Mouse (Mus musculus): Measurements from ENCODE around the gene Zfp800. TPM values are rescaled to one million over a fixed set of nuclear protein-coding genes. Genes with fewer than 3 reads are reported as not detected.

Gene Zfp800
- total RNA-seq, 2 experiments from 2014 or later = 11.4 to 13.5 TPM

GRCm38 (mm10) chr6:28232618-28233361 is 165.0 kb downstream of the Zfp800 start:
- DNase-seq = no peak
- intact Hi-C loops (cut with DNase I) = no loop called here

- intact Hi-C loops (cut with DNase I) = no loop called here
- no peak for DNase-seq
These were observed 169.7 kb downstream of the Zfp800 start for GRCm38 (mm10) chr6:28228085-28228484.

- intact Hi-C loops (cut with DNase I) = no loop called here
- DNase-seq = no peak
These were observed 176.8 kb downstream of the Zfp800 start for GRCm38 (mm10) chr6:28221017-28221416.

- no peak for DNase-seq
- intact Hi-C loops (cut with DNase I) = no loop called here
These were observed 179.4 kb downstream of the Zfp800 start for GRCm38 (mm10) chr6:28218386-28218785.

GRCm38 (mm10) chr6:28215268-28215954 is 182.4 kb downstream of the Zfp800 start:
- DNase-seq = peak; percentile 77 to 84
- intact Hi-C loops (cut with DNase I) = no loop called here

- DNase-seq = no peak
- intact Hi-C loops (cut with DNase I) = no loop called here
These were observed 183.0 kb downstream of the Zfp800 start for GRCm38 (mm10) chr6:28214658-28215267.

GRCm38 (mm10) chr6:28203454-28203853 is 194.4 kb downstream of the Zfp800 start:
- intact Hi-C loops (cut with DNase I) = no loop called here

GRCm38 (mm10) chr6:28202833-28203232 is 195.0 kb downstream of the Zfp800 start:
- no peak for DNase-seq

More at GRCm38 (mm10) chr6:28203454-28203853, 194.4 kb downstream of the Zfp800 start:
- DNase-seq = no peak

GRCm38 (mm10) chr6:28193901-28194300 is 203.9 kb downstream of the Zfp800 start:
- intact Hi-C loops (cut with DNase I) = no loop called here
- no peak for DNase-seq

More at GRCm38 (mm10) chr6:28202833-28203232, 195.0 kb downstream of the Zfp800 start:
- intact Hi-C loops (cut with DNase I) = no loop called here

- DNase-seq = no peak
- intact Hi-C loops (cut with DNase I) = no loop called here
These were observed 205.9 kb downstream of the Zfp800 start for GRCm38 (mm10) chr6:28191935-28192334.

Other genes starting within 250 kb of the Zfp800 start
- 100 to 1,000 TPM; 172 to 176 TPM for gene Arf5, start 25.6 kb upstream of the Zfp800 start, total RNA-seq (2021)
- under 1 TPM in 1 of 2 experiments, not detected in 1; 0.14 TPM for gene Fscn3, start 29.8 kb upstream of the Zfp800 start, total RNA-seq (2021)
- gene Gcc1, start 30.4 kb upstream of the Zfp800 start, total RNA-seq (2021) = 1 to 10 TPM; 8.1 to 9.0 TPM
- not detected for gene Pax4, start 51.3 kb upstream of the Zfp800 start, total RNA-seq (2021)
- 10 to 100 TPM; 78.9 to 82.1 TPM for gene Snd1, start 77.1 kb upstream of the Zfp800 start, total RNA-seq (2021)